Mouse (Mus musculus) forebrain, embryonic 10.5 days (tissue): ENCODE measurements around the gene Hes7. TPM values are rescaled to one million over a fixed set of nuclear protein-coding genes. Genes with fewer than 3 reads are reported as not detected.
A peak's percentile ranks its signal among the peaks of the same experiment; 100 is the strongest.

Experiments
- DNase-seq: peaks from one replicate; pipeline ENCODE4 v3.0.0-alpha.2; 2017; ENCODE audit warnings: low spot score; ENCODE audit errors: extremely low spot score
- H3K27ac ChIP-seq: fragments of 300-500 bp; sonication (generic); 2 replicates; pipeline ENCODE4 v1.5.1; 2016; ENCODE audit warnings: mild to moderate bottlenecking
- H3K27me3 ChIP-seq: fragments of 300-500 bp; sonication (generic); 2 replicates; pipeline ENCODE4 v1.6.1; 2016; ENCODE audit warnings: mild to moderate bottlenecking; ENCODE audit not compliant: poor library complexity, severe bottlenecking
- H3K36me3 ChIP-seq: fragments of 300-500 bp; sonication (generic); replicated peaks from 2 replicates; pipeline ENCODE4 v1.6.1; 2016; ENCODE audit warnings: mild to moderate bottlenecking, moderate library complexity
- H3K4me1 ChIP-seq: fragments of 300-500 bp; sonication (generic); 2 replicates; pipeline ENCODE4 v1.6.1; 2016
- H3K4me3 ChIP-seq: fragments of 300-500 bp; sonication (generic); 2 replicates; pipeline ENCODE4 v1.5.1; 2016; ENCODE audit warnings: mild to moderate bottlenecking, moderate library complexity
- H3K9me3 ChIP-seq: fragments of 300-500 bp; sonication (generic); 2 replicates; pipeline ENCODE4 v1.6.1; 2016; ENCODE audit warnings: mild to moderate bottlenecking, moderate library complexity
- WGBS: fragments of 180-500 bp; shearing (Covaris S2); methylation state at CpG from one replicate; pipeline ENCODE4 v1.1.7; 2016; 5-methylcytosine and 5-hydroxymethylcytosine counted together
- polyA plus RNA-seq: library from polyadenylated mRNA; unstranded; fragments of >200 nt; fragmentation: Nextera tagmentation; extraction: Ambion mirVana; gene quantifications from 2 replicates; pipeline ENCODE4 v1.2.1, GENCODE M21; 2016

The Hes7 gene
- polyA plus RNA-seq, 1 experiment from 2014 or later = 0.17 TPM

DNA sequence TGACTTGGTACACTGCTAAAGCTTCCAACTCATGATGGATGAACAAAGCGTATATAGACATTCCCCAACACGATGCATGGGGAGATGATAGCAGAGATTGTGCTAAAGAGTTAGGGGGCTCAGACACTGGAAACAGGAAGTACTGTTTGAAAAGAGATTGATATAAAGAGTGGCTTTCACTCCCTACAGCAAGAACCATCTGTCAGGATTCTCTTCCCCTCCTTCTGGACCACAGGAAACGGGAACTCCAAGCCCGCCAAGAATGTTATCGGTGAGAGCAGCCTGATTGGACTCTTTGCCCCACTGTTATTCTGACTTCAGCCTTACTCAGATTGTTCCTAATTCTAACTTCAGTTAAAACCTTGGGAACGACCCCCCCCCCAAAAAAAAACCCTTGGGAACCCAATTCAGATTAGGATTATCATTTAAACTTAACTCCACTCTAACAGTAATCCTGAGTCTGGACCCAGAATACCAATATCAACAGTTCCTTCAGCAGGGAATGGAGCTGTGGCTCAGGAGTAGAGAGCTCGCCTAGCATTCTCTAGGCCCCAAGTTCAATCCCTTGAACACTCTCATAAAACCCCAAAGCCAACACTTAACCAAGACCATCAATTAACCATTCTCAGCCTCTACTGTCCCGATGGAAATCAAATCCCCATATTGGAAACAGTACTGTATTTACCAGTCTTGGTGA lies 8.4 kb downstream of the Hes7 start:
- H3K36me3 ChIP-seq = no peaks in the 10 kb centered on the region
- DNase-seq = no peak
- no peaks in the 10 kb centered on the region for H3K9me3 ChIP-seq
- H3K27ac ChIP-seq = no peak overlapping the region
- 76% methylated on average over 8 of the region's 8 CpGs for WGBS
- no peak overlapping the region for H3K4me3 ChIP-seq
- peaks cover 63% of the 10 kb centered on the region for H3K27me3 ChIP-seq
- H3K4me1 ChIP-seq = peaks cover 17% of the 10 kb centered on the region

DNA sequence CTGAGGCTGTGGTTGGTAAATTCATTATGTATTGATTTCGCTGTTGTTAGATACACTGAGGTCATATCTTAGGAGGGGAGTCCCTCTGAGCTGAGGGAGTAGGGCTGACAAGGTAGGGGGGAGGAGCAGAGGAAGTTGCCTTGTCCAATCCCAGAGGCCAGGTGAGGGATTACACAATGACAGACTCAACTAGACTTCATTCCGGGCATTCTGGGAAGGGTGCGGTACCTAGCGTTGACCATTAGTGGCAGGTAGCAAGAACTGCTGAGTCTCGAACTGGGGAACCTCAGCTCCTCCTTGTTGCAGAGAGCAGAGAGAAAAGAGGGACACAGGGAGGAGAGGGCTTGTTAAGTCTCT lies 13.3 kb downstream of the Hes7 start:
- Histone ChIP-seq H3K36me3 (no peaks in the 10 kb centered on the region), H3K4me1 (peaks cover 15% of the 10 kb centered on the region), H3K4me3 (peak overlapping the region; percentile 59), H3K9me3 (no peaks in the 10 kb centered on the region), H3K27me3 (peaks cover 62% of the 10 kb centered on the region), H3K27ac (no peak overlapping the region)
- DNase-seq = no peak
- 7% methylated on average over 5 of the region's 5 CpGs for WGBS

DNA sequence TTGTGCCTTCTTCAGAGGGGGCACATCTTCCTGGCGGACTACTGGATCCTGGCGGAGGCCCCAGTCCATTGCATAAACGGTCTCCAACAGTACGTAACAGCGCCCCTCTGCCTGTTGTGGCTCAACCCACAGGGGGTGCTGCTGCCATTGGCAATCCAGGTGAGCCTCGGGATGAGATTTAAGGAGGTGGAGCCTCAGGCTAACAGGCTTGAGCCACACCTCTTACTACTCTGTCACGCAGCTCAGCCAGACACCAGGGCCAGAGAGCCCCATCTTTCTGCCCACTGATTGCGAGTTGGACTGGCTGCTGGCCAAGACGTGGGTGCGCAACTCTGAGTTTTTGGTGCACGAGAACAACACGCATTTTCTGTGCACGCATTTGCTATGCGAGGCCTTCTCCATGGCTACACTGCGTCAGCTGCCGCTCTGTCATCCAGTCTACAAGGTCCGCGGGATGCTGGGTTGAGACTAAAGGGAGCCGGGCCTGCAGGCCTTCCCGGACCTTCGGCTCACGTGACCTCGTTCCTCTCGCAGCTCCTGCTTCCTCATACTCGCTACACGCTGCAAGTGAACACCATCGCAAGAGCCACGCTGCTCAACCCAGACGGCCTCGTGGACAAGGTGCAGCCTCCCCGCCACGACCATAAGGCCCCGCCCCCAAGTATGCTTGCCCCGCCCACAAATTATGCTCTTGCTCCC lies 13.9 kb downstream of the Hes7 start:
- Histone ChIP-seq H3K27ac (peak overlapping the region; percentile 65), H3K4me3 (peak overlapping the region; percentile 59), H3K27me3 (peaks cover 61% of the 10 kb centered on the region), H3K4me1 (peaks cover 15% of the 10 kb centered on the region), H3K36me3 (no peaks in the 10 kb centered on the region), H3K9me3 (no peaks in the 10 kb centered on the region)
- peak; percentile 53 for DNase-seq
- WGBS = 1% methylated on average over 34 of the region's 34 CpGs

DNA sequence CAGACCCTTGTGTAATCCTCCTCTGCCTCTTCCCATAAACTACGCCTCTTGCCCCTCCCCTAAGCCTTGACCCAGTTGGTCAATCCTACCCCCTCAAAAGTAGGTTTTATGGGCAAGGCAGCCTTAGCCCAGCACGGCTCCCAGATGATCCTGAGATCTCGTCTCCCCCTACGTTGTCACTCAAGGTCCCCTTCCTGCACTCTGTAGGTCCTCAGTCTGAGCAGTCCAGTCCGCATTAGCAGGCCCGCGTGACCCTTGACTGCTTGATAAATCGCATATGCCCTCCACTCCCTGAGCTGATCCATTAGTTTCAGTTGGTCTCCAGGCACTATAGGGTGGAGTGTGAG lies 14.4 kb downstream of the Hes7 start:
- Histone ChIP-seq H3K36me3 (no peaks in the 10 kb centered on the region), H3K9me3 (no peaks in the 10 kb centered on the region), H3K27ac (peak overlapping the region; percentile 65), H3K27me3 (peaks cover 59% of the 10 kb centered on the region), H3K4me3 (peak overlapping the region; percentile 59), H3K4me1 (peaks cover 15% of the 10 kb centered on the region)
- WGBS = 26% methylated on average over 8 of the region's 8 CpGs
- no peak for DNase-seq

DNA sequence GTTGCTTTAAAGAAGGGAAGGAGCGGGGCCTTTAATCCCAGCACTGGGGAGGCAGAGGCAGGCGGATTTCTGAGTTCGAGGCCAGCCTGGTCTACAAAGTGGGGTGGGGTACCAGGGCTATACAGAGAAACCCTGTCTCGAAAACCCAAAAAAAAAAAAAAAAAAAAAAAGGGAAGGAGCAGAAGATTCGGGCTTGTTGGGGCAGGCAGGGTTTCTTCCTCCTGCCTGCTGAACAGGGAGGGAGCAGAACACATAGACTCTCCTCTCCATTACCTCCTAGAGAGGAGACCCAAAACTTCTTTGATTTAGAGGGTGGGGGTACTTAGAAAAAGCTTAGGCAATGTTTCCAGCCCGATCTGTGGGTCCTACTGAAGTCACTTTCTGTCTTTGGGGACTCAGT lies 15.2 kb downstream of the Hes7 start:
- Histone ChIP-seq H3K9me3 (no peaks in the 10 kb centered on the region), H3K27ac (no peak overlapping the region), H3K4me1 (peaks cover 15% of the 10 kb centered on the region), H3K27me3 (peaks cover 53% of the 10 kb centered on the region), H3K4me3 (peak overlapping the region; percentile 59; the same call in 1 of the 2 replicates), H3K36me3 (no peaks in the 10 kb centered on the region)
- 88% methylated on average over 6 of the region's 6 CpGs for WGBS
- DNase-seq = no peak

DNA sequence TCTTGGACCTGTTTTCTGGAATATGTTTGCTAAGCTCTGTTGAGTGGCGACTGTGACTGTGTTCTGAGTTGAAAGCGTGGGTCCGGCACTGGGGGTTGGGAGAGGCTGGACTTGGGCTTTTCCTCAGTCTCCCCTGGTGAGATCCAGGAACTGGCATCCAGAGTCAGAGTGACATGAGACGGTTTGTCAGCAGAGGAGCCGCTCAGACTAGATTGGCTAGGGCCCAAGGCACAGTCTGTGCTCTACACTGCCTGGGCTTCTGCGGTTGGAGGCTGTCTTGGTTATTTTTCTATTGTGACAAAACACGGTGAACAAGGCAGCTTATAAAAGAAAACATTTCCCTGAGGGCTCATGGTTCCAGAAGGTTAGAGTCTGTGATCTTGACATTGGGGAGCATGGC lies 27.3 kb downstream of the Hes7 start:
- no peak for DNase-seq
- H3K27ac ChIP-seq = no peak overlapping the region
- H3K9me3 ChIP-seq = no peaks in the 10 kb centered on the region
- peaks cover 7% of the 10 kb centered on the region for H3K4me1 ChIP-seq
- peaks cover 17% of the 10 kb centered on the region for H3K27me3 ChIP-seq
- WGBS = 87% methylated on average over 7 of the region's 7 CpGs
- no peak overlapping the region for H3K4me3 ChIP-seq
- no peaks in the 10 kb centered on the region for H3K36me3 ChIP-seq

DNA sequence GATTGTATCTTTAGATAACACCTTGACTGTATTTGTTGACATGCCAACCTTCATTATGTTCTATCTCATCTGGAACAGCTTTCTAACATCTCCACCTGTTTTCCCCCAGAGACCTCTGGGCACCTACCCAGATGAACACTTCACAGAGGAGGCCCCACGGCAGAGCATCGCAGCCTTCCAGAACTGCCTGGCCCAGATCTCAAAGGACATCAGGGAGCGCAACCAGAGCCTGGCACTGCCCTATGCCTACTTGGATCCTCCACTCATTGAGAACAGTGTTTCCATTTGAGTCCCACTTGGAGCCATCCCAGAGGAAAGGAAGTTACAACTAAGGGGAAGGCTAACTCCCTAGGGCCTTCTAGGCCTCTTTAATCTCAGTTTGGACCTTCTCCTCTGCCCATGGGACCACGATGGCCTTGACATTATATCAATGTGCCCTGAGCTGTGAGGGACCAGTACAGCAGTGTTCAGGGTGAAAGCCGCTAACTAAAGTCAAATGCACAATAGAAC lies 28.3 kb downstream of the Hes7 start:
- no peaks in the 10 kb centered on the region for H3K9me3 ChIP-seq
- DNase-seq = no peak
- no peak overlapping the region for H3K4me3 ChIP-seq
- no peaks in the 10 kb centered on the region for H3K36me3 ChIP-seq
- no peak overlapping the region for H3K27ac ChIP-seq
- 91% methylated on average over 5 of the region's 5 CpGs for WGBS
- peaks cover 7% of the 10 kb centered on the region for H3K4me1 ChIP-seq
- peaks cover 22% of the 10 kb centered on the region for H3K27me3 ChIP-seq

DNA sequence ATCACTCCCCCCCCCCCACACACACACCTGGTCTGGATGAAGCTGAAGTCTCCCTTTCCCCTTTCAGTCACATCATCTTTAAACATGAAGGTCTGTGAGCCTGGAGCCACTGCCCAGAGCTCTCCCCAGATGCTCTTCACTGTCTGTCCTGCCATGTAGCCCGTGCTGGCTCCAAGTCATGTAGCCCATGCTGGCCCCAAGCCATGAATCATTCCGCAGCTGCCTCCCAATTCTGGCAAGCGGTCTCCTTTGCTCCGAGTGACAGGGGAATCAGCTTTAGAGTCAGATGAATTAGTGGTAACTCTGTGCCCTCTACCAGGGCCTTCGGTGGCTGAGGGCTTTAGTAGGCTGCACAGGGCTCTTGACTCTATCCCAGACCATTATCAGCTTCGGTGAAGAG lies 29.5 kb downstream of the Hes7 start:
- Histone ChIP-seq H3K27me3 (peaks cover 23% of the 10 kb centered on the region), H3K36me3 (no peaks in the 10 kb centered on the region), H3K4me1 (peaks cover 7% of the 10 kb centered on the region), H3K27ac (no peak overlapping the region), H3K4me3 (no peak overlapping the region), H3K9me3 (no peaks in the 10 kb centered on the region)
- no peak for DNase-seq
- WGBS = 85% methylated on average over 6 of the region's 6 CpGs

DNA sequence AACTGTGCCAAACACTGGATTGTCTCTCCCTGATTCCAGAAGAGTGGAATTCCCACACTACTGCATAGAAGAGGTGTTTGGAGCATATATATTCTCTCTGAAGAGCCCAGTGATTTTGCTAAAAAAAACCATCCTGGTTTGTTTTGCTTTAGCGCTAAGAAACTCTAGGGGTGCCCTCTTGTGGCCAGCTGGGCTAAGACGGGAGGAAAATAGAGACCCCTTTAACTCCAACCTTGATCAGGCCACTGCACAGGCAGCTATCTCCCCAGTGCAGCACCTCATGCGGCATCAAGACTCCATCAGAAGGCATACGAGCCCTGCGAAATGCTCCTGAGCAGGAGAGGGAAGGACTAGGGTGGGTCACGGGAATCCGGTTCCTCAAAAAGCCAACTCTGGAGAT lies 30.2 kb downstream of the Hes7 start:
- Histone ChIP-seq H3K27ac (no peak overlapping the region), H3K27me3 (peaks cover 31% of the 10 kb centered on the region), H3K9me3 (no peaks in the 10 kb centered on the region), H3K36me3 (no peaks in the 10 kb centered on the region), H3K4me3 (peak overlapping the region; percentile 38), H3K4me1 (peaks cover 7% of the 10 kb centered on the region)
- 8% methylated on average over 7 of the region's 7 CpGs for WGBS
- DNase-seq = peak; percentile 55

DNA sequence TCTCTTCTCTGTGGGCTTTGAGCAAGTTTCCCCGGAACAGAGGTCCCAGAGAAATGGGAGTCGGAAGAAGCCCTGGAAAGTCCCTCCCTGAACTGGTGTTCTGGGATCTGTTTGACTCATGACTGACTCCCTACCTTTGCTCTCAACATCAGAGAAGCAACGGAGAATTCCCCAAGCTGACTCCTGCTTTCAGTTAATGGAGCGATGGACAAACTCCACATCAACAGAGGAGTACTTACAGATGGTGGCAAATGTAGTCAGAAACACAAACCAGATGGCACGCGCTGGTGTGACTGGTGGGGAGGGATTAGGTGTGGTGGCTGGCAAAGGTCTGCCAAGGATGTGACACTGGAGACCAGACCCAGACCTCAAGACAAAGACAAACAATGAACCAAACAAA lies 30.8 kb downstream of the Hes7 start:
- Histone ChIP-seq H3K4me1 (peaks cover 7% of the 10 kb centered on the region), H3K9me3 (no peaks in the 10 kb centered on the region), H3K36me3 (no peaks in the 10 kb centered on the region), H3K27ac (no peak overlapping the region), H3K27me3 (peaks cover 36% of the 10 kb centered on the region), H3K4me3 (peak overlapping the region; percentile 38)
- 58% methylated on average over 6 of the region's 6 CpGs for WGBS
- DNase-seq = no peak

DNA sequence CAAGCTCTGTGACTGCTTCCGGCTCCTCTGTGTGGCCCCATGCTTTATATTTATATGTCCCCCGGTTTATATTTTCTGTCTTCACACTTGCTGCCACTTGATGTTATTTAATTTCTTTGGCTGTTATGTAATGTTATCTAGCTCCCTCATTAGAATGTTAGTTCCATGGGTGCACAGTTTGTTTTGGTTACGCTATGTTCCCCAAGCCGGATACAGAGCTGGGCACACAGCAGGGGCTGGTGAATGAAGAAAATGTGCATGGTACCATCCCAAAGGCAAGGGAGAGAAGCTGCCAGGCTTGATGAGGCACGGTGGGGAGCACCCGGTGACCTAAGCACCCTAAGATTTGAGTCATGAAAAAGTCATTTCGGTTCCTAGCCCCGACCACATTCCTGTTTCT lies 33.6 kb downstream of the Hes7 start:
- H3K4me1 ChIP-seq = peaks cover 19% of the 10 kb centered on the region
- H3K9me3 ChIP-seq = no peaks in the 10 kb centered on the region
- peaks cover 64% of the 10 kb centered on the region for H3K27me3 ChIP-seq
- no peak overlapping the region for H3K27ac ChIP-seq
- no peak for DNase-seq
- no peak overlapping the region for H3K4me3 ChIP-seq
- H3K36me3 ChIP-seq = no peaks in the 10 kb centered on the region
- 87% methylated on average over 8 of the region's 8 CpGs for WGBS

DNA sequence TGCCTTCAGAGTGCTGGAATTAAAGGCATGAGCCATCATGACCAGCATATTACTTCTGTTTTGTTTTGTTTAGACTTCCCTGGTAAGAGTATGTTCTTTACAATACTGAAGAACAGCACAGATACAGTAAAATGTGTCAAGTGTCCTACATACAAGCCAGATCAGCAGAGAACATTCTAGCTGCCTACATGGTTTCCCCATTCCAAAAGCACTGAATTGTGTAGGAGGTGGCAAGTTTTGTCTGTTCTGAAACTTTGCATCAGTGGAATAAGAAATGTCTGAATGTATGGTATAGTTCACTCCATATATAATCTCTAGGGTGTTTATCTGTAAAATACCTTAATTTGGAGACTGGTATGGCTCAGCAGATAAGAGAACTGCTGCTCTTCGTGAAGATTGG lies 35.1 kb downstream of the Hes7 start:
- H3K27ac ChIP-seq = no peak overlapping the region
- WGBS = 40% methylated on average over 1 of the region's 1 CpGs
- no peak for DNase-seq
- H3K27me3 ChIP-seq = peaks cover 72% of the 10 kb centered on the region
- peaks cover 19% of the 10 kb centered on the region for H3K4me1 ChIP-seq
- H3K9me3 ChIP-seq = no peaks in the 10 kb centered on the region
- no peak overlapping the region for H3K4me3 ChIP-seq
- H3K36me3 ChIP-seq = no peaks in the 10 kb centered on the region

DNA sequence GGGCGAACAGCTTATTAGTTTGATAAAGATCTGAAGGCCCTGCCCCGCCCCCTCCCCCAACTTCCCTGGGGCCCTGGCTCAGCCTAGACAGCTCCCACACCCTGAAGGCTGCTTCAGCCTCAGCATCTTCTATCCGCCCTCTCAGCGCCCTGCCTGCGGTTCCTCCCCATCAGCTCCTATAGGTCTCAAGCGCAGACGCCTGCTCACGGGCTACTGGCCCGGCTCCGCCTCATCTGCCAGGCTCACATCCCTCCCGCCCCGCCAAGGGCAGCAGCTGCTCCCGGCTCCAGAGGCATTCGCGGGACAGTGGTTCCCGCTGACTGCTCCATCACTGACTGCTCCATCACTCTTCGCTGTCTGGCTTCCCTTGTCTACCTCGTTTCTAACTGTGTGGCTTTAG lies 36.6 kb downstream of the Hes7 start, which contains the start of gene Alox12b:
Gene Alox12b, plus strand, starts transcription at position 190 of the 400 bp plus-strand sequence.
- Histone ChIP-seq H3K36me3 (no peaks in the 10 kb centered on the region), H3K4me1 (peaks cover 12% of the 10 kb centered on the region), H3K27me3 (peaks cover 66% of the 10 kb centered on the region), H3K4me3 (peak within 1 kb of the TSS; percentile 33), H3K27ac (peak within 1 kb of the TSS; percentile 8; the same call in 1 of the 2 replicates), H3K9me3 (no peaks in the 10 kb centered on the region)
- 5% methylated on average over 18 of the region's 18 CpGs for whole genome bisulfite sequencing
- peak; percentile 37 for DNase-seq
